Mouse (Mus musculus) neural tube, embryonic 13.5 days (tissue): ENCODE data around the gene Dscaml1. TPM values are rescaled to one million over a fixed set of nuclear protein-coding genes. Genes with fewer than 3 reads are reported as not detected.

Source experiments
- polyA plus RNA-seq: library from polyadenylated mRNA; unstranded; fragments of >200 nt; fragmentation: Nextera tagmentation; extraction: Ambion mirVana; gene quantifications from 2 replicates; pipeline ENCODE4 v1.2.1, GENCODE M21; 2015

The Dscaml1 gene
- polyA plus RNA-seq, 1 experiment from 2014 or later = 12.5 TPM

Other genes starting within 250 kb of the Dscaml1 start
- gene BC049352, start 244.6 kb upstream of the Dscaml1 start, polyA plus RNA-seq = not detected in 2 replicates
- not detected in 2 replicates for gene Tmprss4, start 222.5 kb upstream of the Dscaml1 start, polyA plus RNA-seq
- gene Il10ra, start 157.5 kb upstream of the Dscaml1 start, polyA plus RNA-seq = 0.90 and 1.1 TPM in 2 replicates
- gene Tmprss13, start 107.5 kb upstream of the Dscaml1 start, polyA plus RNA-seq = not detected in 2 replicates
- gene Fxyd6, start 56.4 kb upstream of the Dscaml1 start, polyA plus RNA-seq = 273 and 293 TPM in 2 replicates
- gene Fxyd2, start 27.0 kb upstream of the Dscaml1 start, polyA plus RNA-seq = 5.4 and 5.9 TPM in 2 replicates